Mouse (Mus musculus) right cerebral cortex, adult 2 months (tissue): ENCODE measurements around the gene Bmp8a.
"Not testable (repeated sequence)": the region's sequence is repeated elsewhere in the genome, so short reads cannot be mapped to it uniquely, and the experiment has no call there.

Experiments
- DNase-seq, 2 experiments: peaks; one replicate each; pipeline ENCODE4 v3.0.0; 2021 to 2022; ENCODE audit warnings: low spot score in 2 of 2

Bmp8a gene

GRCm38 (mm10) chr4:123331326-123331725 lies 11.7 kb downstream of the Bmp8a start:
- DNase-seq = no peak

DNA sequence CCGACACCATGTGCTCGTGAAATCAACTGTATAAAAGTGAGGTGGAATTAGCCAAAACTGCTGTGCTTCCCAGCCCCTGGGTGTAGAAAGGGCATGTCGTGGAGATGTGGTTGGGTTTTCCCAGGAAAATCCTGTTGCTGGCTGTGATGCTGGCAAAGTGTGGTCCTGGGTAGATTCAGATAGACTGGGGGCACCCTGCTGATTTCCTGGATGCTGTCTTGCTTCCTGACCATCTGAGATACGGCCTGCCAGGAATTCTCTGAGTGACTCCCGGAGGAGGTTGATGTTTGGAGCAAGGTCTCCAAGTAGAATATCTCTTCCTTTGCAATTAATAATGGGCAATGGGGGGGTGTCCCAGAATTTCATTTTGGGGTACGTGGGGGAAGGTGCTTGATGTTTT lies 14.1 kb downstream of the Bmp8a start:
- DNase-seq = no peak

GRCm38 (mm10) chr4:123327630-123328029 lies 15.4 kb downstream of the Bmp8a start:
- no peak for DNase-seq

- DNase-seq = no peak
Measured at GRCm38 (mm10) chr4:123326087-123326486, 17.0 kb downstream of the Bmp8a start.

DNA sequence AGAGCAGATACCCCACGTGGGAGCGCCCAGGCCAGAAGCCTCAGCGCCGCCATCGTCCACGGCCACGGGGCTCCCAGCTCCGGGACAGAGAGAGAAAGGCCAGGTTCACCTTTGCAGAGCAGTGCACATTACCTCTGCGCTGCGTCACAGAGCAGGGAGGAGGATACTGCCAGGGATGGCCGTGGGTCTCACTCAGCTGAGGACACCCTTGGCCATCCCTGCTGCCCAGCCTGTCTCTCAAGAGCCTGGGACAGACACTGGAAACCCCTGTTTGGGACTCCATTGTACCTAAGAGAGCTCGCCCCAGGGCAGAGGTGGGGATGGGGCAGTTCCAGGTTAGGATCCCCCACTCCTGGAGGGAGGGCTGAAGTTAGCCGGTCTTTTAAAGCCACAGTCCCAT lies 19.5 kb downstream of the Bmp8a start, which contains the start of gene Oxct2a:
Gene Oxct2a (minus strand): TSS at position 101 of the 400 bp plus-strand sequence.
- no peak for DNase-seq

DNA sequence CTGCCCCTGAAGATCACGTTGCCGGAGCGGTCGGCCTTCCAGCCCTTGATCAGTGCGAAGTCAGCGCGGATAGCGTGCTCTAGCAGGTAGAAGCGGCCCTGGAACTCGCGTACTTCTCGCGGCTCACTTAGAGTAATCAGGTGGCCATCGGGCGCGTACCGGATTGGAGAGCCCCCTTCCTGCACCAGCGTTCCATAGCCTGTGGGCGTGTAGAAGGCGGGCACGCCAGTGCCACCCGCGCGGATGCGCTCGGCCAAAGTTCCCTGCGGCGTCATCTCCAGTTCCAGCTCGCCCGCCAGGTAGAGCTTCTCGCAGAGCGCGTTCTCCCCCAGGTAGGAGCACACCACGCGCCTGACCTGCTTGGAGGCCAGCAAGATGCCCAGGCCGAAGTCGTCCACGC lies 20.1 kb downstream of the Bmp8a start:
- peak; percentile 26 to 42 for DNase-seq

DNA sequence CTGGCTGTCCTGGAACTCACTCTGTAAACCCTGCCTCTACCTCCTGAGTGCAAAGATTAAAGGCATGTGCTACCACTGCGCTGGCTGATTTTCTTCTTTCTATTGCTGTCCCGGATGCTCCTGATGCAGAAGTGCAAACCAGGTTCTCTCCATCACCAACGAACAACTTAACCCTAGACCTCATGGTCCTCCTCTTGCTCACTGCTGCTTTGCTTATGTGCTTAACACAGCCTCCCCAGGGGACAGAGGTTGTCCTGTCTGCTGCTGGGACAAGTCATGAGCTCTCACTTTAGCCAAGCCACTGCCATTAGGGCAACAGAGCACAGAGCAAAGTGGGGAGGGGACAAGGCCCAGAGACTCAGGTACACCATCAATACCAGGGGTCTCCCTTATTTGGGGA lies 28.6 kb downstream of the Bmp8a start:
- no peak for DNase-seq

- DNase-seq = no peak
Measured at GRCm38 (mm10) chr4:123313010-123313409, 30.0 kb downstream of the Bmp8a start.

- no peak for DNase-seq
Measured at GRCm38 (mm10) chr4:123311845-123312244, 31.2 kb downstream of the Bmp8a start.

- no peak for DNase-seq
Measured at GRCm38 (mm10) chr4:123308292-123308691, 34.8 kb downstream of the Bmp8a start.

- DNase-seq = peak; percentile 42 to 50
Measured at GRCm38 (mm10) chr4:123306999-123307398, 36.1 kb downstream of the Bmp8a start.

DNA sequence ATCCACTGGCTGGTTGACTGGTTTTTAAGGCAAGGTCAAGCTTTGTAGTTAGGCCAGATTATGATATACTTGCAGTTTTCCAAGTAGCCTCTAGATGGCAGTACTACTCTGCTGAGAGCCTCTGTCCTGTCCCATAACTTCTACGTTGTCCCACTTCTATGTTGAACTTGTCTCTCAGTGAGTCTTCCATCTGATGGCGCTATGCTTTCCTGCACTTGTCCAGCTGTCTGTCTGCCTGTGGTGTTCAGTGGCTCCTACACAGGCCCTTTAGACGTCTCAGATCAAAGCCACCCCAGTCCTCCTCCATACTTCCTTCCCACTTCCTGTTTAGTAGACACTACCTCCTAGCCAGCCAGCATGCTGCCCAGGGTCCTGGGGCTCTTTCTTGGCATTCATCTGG lies 37.3 kb downstream of the Bmp8a start:
- peak in 1 of 2 experiments; percentile 36 for DNase-seq

- DNase-seq = no peak
Measured at GRCm38 (mm10) chr4:123298980-123299670, 43.9 kb downstream of the Bmp8a start.

GRCm38 (mm10) chr4:123298226-123298625 lies 44.8 kb downstream of the Bmp8a start:
- no peak for DNase-seq

DNA sequence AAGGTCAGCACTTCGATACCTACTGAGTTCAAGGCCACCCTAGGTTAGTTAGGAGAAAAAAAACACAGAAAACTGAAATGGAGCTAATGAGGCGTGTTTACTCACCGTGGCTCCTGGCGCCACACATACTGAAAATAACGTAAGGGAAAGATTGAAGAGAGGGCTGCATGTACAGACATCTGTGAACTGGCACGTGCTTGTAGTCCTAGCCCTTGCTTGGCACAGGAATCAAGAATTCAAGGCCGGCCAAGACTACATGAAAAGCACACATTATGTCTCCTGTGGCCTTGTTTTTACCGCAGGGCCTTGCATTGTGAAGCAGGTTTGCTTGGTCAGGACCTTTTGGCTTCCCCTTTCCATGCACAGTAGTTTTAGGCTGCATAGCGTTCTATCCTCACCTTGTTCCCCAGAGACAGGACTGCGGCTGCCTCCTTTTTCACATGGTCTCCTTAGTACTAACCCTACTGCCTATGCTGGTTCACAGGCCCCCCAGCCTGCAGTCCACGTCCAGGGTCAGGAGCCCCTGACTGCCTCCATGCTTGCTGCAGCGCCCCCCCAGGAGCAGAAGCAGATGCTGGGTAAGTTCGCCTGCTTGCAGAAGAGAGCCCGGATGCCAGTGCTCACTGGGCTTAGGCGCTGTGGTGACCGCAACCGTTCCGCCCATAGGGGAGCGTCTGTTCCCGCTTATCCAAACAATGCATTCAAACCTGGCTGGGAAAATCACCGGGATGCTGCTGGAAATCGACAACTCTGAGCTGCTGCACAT lies 45.7 kb downstream of the Bmp8a start:
- no peak for DNase-seq

- no peak for DNase-seq
Measured at GRCm38 (mm10) chr4:123296148-123296534, 46.9 kb downstream of the Bmp8a start.

- no peak for DNase-seq
Measured at GRCm38 (mm10) chr4:123295516-123296147, 47.4 kb downstream of the Bmp8a start.

DNA sequence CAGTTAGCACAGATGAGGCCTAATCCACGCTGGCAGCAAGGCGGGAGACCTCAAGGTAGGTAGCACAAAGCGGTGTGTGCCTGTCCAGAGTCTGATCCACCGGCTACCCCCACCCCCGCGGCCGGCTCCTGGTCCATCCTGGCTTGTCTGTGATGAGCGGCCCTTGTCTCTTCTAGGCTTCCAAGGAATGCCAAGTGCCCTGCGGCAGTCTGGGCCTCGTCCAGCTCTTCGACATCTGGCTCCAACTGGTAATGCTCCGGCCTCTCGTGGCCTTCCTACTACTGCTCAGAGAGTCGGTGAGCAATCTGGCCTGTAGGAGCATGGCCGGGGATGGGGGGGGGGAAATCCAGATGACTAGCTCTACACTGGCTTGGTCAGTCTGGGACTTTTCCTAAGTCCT lies 48.0 kb downstream of the Bmp8a start:
- DNase-seq = not testable (repeated sequence)

DNA sequence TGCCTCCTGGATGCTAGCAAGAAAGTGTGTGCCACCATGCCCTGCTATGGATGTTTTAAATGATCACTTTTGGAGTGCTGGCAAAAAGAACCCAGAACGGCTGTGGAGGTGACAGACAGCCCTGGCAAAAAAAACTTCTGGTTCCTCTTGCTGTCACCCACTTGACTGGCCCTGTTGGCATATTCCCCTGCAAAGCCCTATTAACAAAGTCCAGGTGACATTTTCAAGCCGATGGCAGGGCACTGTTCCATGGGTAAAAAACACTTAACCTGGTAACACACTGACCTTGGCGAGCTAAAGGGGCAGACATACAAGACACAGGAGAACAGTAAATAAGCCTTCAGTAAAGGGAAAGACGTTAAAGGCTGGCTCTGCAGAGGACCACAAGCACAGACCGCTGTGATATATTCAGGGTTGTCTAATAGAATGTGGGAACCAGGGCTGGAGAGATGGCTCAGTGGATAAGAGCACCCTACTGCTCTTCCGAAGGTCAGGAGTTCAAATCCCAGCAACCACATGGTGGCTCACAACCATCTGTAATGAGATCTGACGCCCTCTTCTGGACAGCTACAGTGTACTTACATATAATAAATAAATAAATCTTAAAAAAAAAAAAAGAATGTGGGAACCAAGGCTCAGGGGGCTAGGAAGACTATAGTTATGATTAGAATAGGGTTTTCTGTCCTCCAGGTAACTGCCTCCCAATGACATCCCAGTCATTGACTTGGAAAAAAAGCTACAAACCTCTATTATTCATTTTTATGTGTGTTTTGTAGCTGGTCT lies 49.2 kb downstream of the Bmp8a start:
- no peak for DNase-seq

- DNase-seq = no peak
Measured at GRCm38 (mm10) chr4:123292989-123293388, 50.1 kb downstream of the Bmp8a start.

- no peak for DNase-seq
Measured at GRCm38 (mm10) chr4:123292390-123292789, 50.7 kb downstream of the Bmp8a start.

DNA sequence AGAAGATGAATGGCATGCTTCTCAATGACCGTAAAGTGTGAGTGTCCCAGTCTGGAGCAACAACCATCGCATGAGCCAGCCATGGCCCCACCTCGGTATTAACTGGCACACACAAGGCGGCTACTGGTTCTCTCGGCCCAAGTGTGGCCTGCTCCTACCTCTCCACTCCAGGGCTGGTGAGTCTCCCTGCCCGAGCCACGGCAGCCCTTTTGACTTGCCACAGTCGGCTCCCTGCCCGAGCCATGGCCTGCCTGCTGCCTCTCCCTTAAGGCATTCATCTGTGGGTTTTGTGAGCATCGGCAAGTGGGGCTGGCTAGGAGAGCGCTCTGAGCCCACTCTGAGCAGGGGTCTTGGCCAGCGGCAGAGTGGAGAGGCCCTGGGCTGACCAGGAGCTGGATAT lies 54.0 kb downstream of the Bmp8a start:
- DNase-seq = no peak
